Mouse (Mus musculus): ENCODE measurements around the gene Fgfr2.

The Fgfr2 gene

DNA sequence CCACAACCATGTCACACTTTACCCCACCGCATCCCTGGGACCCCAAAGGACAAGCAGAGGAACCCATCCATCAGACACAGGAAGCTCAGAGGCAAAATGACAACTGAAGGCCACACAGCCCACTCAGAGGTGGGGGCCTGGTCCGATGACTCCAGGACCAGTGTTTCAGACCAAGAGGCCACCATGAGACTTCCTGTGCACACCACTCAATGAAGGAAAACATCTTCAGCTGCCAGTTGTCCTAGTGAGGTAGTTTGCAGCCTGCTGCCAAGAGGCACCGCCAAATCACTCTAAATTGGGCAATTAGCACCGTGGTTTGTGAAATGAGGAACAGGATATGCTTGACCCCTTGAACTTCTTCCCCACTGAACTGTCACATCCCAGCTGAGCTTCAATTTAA is 764.4 kb downstream of the Fgfr2 start:
- no peak for DNase-seq (ENCODE audit: low spot score)

DNA sequence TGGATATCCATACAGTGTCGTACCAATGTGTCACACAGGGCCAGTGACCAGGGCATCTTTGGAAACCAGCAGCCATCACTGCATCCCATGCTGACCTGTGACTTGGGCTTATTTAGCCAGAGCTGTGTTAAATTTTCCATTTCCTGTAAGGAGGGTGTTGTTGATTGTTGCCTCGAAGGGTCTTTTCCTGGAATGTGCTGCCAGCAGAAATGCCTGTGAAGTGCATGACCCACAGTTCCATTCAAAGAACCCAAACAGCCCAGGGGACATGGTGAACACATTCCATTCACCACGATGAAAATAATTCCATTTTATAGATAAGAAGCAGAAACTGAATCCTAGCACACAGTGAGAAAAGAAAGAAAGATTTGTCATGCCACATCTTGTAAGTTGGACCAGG is 764.9 kb downstream of the Fgfr2 start:
- DNase-seq (ENCODE audit: low spot score) = no peak

DNA sequence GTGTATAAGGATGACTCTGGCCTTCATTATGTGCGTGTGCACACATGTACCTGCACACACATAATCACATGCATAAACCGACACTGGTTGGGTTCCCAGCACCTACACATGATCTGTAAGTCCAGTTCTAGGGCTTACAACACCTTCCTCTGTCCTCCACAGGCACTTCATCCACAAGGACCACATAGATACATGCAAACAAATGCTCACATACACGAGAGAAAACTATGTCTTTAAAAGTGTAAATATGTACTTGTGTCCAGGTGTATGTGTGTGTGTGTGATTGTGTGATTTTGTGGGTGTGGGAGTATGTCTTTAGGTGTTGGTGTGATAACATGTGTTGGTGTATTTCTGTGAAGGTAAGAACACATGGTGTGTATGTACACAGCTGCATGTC is 765.3 kb downstream of the Fgfr2 start:
- DNase-seq (ENCODE audit: low spot score) = no peak

DNA sequence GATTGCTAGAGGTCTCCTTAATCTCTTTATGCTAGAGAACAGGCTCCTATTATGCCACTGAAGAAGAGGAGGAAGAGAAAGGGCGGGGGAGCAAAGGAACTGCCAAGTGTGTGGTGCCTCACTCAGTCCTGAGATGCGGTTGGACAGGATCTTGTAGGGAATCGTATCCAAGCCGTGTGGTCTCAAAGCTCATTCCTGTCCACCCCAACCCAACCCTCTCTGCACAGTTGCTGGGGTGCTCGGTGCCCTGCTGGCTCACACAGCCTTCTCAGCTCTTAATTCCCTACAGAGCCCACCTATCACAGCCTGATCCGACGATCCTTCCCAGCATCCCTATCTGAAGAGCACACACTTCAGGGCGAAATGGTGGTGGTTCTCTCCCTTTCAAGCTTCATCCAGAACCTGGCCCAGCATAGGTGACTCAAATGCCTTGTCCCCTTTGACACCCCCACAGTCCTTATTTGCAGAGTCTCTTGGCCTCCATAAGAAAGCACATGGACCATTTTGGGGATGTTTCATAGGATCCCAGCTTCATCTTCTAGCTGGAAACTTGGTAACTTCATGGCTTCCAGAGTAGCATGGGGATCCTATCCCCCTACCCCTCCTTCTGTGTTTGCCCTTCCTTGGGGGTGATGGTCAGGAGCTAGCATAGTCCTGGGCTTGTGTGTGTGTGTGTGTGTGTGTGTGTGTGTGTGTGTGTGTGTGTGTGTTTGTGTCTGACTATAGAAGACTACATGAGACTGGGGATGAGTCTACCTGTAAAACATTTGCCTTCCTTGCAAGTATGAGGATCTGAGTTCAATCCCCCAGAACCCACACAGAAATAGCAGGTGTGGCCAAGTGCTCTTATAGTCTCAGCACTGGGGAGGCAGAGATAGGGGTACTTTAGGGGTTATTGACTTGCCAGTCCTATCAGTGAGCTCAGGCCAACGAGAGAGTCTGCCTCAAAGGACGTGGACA is 766.0 kb downstream of the Fgfr2 start:
- no peak for DNase-seq (ENCODE audit: low spot score)

DNA sequence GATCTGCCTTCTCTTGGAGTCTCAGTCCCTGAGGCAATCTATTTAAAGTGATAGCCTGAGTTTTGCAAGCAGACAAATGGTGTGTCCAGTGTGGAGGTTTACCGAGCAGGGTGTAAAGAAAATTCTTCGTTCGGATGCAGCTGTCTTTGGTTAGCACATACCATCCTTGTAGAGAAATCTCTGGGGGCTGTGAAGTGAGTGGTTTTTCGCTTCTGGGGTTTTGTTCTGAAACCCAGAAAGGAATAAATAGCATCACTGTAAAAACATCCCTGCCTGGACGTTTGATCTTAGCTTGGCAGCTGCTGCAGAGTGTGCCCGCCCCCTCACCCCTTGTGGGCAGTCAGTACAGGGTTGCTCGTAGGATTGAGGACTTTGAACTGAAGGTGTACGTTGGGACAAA is 767.0 kb downstream of the Fgfr2 start:
- no peak for DNase-seq (ENCODE audit: low spot score)

DNA sequence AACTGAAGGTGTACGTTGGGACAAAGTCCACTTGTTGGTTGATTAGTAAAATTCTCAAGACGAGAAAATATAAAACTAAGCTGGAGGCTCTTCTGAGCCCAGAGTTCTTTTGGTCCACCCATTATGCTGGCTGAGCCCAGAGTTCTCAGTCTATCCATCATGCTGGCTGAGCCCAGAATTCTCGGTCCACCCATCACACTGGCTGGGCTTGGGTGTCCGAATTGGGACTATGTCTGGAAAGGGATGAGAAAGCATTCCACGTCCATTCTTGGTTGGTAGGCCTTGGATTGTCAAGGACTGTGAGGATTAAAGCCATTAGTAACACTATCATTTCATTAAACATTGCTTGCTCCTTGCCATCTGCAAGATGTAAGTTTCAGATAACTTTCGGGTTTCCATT is 767.4 kb downstream of the Fgfr2 start:
- no peak for DNase-seq (ENCODE audit: low spot score)

DNA sequence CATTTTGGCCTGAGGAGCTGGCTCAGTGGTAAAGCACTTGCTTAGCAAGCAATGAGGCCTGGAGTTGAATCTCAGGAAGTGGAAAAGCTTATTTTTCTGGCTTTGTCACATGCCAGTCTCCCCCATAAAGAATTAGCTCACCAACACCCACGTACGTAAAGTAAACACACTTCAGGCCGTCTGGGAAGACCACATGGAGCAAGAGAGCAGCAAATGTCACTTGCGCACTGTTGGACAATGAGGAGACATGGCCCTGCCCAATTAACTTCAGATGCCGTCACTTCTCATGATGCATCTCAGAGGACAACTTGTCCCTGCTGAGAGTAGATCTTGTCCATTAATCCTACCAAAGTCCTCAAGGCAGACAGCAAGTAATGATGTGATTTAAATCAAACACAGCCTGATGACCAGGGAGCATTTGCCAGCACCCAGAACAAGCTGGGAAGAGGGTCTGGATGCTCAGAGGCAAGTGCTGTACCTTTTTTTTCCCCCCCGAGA is 774.0 kb downstream of the Fgfr2 start:
- no peak for DNase-seq (ENCODE audit: low spot score)

DNA sequence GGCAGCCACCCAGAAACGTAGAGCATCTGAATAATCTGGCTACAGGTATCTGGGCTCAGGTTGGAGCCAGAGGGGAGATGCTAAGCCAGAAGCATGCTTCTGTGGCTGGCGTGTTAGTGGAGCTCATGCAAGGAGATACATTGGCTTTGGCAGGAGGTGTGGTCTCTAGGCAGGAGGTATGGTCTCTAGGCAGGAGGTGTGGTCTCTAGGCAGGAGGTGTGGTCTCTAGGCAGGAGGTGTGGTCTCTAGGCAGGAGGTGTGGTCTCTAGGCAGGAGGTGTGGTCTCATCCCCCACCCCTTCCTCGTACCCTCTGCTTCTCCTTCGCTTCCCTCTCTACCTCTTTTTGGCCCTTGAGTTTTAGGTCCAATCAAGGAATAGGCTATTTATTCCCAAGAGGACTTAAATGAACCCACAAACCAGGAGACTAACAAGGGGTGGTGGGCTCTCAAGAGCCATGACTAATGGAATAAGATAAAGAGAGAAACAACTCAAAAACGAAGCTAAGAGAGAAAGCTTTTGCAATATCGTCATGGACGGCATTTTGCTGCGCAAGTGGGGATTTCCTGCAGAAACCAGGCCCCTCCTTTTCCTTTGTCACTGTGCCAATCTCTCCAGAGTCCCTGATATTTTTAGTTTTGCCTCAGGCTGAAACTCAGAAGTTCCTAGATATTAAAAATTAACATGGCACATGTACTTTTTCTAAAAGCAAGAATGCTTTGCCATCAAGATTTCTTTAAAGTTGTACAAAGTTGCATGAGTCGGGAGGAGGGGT is 775.7 kb downstream of the Fgfr2 start:
- DNase-seq (ENCODE audit: low spot score) = no peak

DNA sequence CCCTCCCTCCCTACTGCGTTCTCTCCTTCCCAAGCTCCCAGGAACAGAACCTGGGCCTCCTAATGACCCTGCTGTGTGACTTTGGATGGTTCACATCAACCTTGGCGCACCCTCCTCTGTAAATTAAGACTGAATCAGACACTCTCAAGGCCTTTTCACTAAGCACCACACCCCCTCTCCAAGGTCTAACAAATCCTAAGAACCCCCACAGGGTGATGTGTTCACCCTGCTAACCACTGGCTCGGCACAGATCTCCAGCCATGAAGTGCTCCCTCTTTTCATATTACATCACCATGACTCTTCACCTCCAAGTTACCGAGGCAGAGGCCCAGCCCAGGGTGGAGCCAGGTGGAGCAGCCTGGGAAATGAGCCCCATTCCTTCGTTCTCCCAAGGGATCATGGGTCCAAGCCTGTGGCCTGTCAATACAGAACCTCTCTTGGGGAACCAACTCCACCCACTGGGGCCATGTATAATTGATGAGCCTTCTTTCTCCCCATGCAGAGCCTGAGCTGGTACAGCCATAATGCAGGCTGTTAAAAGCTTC is 777.6 kb downstream of the Fgfr2 start:
- no peak for DNase-seq (ENCODE audit: low spot score)

DNA sequence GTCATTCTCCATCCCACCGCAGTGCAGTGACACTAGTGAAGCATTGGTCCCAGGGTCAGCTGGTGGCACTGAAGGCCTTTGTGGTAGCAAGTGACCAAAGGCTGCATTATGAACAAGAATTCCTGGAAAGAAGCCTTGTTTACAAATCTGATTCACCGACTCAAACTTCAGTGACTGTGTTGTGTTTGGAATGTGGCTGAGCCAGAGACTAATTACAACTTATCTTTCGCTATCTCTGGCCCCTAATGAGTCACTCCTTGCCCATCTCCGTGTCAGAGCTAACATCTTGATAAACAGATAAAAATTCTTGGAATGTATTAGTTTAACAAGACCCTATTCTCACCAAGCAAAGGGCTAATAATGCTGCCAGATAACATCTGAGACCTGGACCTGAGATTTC is 778.5 kb downstream of the Fgfr2 start:
- no peak for DNase-seq (ENCODE audit: low spot score)

DNA sequence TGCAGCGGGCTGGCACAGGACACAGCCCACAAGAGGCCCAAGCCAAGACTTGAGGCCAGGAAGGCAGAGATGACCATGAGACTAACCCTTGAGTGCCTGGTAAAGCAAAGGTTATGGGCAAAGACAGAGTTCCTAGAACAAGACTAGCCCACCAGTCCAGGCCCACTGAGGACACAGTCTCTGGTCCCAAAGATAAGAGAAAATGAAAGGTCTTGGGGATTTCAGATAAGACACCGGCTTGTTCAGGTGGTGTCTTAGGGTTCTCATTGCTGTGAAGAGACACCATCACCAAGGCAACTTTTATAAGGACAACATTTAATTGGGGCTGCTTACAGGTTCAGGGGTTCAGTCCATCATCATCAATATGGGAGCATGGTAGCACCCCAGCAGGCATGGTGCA is 779.2 kb downstream of the Fgfr2 start:
- DNase-seq (ENCODE audit: low spot score) = no peak

DNA sequence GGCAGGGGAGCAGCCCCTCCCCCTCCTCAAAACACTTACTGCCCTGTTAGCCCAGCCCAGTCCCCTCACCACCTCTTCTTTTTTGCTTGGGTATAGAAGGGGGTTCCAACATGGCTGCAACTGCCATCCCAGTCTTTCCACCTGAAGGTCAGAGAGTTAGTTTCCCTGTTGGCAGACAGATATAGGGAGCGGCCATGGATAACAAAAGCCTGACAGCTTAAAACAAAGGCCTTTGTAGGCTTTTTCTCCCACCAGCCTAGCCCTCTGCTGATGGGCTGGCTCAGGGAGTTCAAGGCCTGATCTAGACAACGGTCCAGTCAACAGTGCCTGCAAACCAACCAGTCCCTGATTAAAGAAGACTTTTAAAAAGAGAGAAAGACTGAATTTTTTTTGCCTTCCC is 780.0 kb downstream of the Fgfr2 start:
- no peak for DNase-seq (ENCODE audit: low spot score)

DNA sequence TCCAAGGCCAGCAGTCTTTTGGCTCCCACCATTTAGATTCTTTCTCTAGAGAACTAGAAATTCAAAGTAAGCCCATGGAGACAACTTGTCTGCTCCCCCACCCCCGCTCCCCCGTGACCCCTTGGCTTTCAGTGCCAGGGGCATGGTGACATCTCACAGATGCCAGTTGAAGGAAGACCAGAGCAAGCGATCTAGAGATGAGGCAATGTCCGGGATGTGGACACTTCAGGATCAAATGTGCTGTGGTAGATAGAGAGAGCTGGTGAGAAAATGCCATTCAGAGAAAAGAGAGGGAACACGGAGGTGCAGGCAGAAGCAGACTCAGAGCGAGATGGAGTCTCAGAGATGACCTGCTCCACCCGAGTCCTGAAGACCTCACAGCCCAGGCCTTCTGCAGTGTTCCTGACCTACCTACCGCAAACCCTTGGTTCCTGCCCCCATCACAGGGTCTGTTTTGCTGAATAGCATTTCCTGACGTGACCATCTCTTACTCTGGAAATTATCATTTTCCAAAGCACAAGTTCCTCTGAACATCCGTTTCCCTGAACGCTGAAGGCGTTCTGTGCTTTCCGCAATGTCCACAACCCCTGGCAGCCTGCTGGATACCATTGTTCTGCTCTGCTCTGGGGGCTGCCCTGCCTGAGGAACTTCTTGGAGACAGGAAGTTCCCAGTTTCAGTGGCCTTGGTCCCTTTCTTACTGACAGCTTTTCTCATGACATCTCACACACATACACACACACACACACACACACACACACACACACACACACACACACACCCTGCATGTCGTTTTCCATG is 783.9 kb downstream of the Fgfr2 start:
- DNase-seq (ENCODE audit: low spot score) = no peak

DNA sequence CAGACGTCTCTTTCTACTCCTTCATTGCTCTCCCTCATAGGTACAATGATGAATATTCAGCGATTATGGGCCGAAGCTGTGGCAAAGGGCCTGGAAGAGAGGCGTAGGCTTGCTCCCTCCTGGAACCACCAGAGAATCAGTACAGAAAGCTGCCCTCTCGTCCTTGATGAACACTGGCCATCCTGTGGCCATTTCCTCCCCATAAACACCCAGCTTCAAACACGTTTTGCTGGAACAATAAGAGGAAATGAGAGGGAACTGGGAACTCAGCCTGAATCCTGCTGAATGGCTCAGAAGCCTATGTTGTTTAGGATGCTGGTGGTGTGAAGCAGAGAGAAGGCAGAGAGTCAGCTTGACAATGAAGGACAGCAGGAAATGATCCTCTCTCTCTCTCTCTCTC is 784.8 kb downstream of the Fgfr2 start:
- no peak for DNase-seq (ENCODE audit: low spot score)

DNA sequence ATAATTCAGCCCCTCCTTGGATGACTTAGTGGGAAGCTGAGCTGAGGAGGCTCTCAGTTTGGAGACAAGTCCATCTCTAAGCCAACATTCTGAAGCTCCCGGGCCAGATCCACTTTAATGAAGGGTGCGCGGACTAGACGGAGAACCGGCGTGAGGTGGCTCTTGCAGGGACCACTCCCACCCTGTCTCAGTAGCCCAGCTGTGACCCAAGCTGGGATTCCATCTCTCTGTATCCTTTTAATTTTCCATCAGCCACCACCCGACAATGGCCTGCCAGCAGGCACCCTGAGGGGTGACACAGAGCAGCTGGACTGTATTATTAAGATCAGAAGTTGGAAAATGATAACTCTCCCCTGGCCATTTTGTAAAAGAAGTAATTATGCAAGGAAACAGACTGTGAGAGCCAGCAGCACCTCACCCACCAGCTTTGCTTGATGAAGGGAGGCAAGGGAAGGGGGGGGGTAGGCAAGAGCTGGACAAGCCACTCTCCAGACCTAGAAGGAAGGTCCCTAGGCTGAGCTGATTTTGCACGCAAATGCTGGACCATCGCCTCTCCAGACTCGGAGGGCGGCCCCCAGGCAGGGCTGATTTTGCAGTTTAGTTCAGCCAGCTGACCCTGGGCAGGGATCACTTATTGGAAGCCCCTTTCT is 785.8 kb downstream of the Fgfr2 start:
- no peak for DNase-seq (ENCODE audit: low spot score)

DNA sequence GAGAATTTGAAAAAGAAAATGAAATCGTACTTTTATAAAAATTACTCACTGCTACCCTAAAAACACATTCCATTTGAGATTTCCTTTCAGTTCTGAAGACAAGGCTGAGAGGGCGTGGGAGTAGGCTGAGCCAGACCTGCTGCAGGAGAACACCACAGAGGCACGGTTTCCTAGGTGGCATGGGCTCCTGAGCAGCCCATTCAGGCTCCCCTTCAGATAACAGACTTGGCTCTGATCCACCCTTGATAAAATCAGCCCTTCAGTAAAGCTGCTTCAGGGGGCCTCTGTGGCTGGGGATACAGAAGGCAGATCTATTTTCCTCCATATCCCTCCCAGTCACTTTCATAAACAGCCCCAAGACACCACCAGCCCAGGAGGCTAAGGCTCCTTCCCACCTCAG is 786.4 kb downstream of the Fgfr2 start:
- DNase-seq (ENCODE audit: low spot score) = no peak

DNA sequence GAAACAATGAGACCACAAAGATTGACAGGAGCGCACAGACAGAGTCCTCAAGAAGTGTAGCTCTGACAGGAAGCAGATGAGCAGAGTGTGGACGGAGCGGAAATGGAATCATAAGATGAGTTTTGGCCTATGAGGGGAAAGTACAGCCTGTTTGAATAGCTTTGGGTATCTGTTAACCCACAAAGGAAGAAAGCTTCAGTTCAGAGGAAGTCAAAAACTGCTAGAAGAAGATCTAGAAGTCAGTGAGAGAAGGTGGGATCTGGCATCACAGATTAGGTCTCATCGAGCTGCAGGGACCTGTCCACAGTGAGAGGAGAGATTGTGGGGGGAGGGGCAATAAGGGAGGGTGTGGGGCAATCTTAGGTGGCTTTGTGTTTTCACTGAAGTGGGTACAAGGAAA is 787.8 kb downstream of the Fgfr2 start:
- DNase-seq (ENCODE audit: low spot score) = no peak

DNA sequence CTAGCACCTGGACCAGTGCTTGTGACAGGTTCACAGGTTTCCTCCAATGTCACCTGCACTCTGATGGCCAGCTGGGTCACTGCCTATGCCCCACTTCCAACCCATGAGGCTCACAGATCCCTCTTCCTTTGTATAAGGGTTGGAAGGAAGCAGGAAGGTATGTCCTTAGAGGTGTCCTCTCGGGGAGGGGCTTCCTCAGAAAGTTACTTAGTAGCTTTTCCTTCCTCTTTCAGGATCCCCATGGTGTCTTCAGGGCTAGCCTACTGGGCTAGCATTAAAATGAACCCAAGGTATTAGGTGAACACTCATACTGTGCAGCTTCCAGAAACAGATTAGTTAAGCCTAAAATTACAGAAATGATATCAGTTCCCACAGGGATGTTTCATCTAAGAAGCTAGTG is 790.1 kb downstream of the Fgfr2 start:
- DNase-seq (ENCODE audit: low spot score) = no peak

DNA sequence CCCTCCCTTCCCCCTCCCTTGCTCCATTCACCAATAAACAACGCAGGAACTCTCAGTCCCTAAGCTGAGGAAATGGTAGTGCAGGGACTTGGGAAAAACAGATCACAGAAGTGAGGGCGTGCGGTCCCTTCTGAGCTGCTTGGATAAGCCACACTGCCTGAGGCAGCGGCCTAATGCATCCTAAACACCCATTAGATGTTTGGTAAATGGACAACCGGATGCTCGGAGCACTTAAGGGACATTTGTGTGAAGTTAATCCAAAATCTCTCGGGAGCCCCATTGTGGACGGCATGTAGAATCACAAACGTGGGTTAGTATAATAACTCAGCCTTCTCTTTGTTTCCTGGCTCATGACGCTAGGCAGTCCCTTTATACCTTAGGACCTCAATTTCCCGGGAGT is 791.0 kb downstream of the Fgfr2 start:
- no peak for DNase-seq (ENCODE audit: low spot score)

DNA sequence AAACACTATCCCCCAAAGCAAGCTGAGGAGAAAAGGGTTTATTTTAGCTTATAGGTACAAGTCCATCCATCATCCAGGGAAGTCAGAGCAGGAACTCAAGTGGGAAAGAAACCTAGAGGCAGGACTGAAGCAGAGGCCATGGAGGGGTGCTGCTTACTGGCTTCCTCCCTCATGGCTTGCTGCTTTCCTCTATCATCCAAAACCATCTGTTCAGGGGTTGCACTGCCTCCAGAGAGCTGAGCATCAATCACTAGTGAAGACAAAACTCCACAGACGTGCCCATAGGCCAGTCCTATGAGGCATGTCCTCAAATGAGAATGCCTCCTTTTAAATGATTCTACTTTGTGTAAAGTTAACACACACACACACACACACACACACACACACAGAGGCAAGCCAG is 793.0 kb downstream of the Fgfr2 start:
- no peak for DNase-seq (ENCODE audit: low spot score)

DNA sequence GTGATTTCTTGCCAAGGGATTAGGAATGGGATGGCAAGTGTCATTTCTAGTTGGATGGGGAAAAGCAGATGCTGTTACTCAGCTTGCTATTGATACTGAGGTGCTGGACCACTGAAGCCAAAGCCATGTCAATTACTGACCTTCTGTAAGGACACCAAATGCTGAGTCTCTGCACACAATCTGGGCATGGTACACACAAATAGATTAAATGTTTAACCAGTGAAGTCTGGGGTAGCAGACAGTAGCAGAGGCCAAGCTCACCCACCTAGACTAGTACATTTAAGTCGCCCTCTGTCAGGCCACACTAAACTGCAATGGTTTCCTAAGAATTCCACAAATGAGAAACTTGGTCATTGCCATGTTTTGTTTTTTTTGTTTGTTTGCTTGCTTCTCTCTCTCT is 794.5 kb downstream of the Fgfr2 start:
- no peak for DNase-seq (ENCODE audit: low spot score)
